Mouse (Mus musculus): ENCODE measurements at regions not wholly inside any gene's neighbourhood (a gene's known extent, or its start where the extent isn't known, plus 50 kb on each side); places are given as distances from the start of the nearest gene placed in this dataset.

DNA sequence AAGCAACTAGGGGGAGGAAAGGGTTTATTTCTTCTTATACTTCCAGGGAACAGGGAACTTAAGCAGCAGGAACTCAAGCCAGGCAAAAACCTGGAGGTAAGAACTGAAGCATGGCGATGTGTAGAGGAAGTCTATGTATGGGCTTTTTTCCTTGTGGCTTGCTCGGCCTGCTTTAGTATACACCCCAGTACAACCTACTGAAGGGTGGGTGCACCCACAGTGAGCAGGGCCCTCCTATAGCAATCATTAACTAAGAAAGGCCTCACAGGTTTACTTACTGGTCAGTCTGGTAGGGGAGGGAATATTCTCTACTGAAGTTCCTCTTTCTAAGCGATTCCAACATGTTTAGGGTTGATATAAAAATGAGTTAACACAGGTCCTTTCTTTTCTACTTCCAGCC, 197.9 kb downstream of the Rnd3 start:
- DNase-seq (ENCODE audit: low spot score in 2 of 2): no peak
- Histone ChIP-seq H3K4me3 (no peak overlapping the region), H3K27ac (no peak overlapping the region)
- no peak for TF ChIP-seq CTCF (conservative IDR thresholded peaks at IDR 0.05)

DNA sequence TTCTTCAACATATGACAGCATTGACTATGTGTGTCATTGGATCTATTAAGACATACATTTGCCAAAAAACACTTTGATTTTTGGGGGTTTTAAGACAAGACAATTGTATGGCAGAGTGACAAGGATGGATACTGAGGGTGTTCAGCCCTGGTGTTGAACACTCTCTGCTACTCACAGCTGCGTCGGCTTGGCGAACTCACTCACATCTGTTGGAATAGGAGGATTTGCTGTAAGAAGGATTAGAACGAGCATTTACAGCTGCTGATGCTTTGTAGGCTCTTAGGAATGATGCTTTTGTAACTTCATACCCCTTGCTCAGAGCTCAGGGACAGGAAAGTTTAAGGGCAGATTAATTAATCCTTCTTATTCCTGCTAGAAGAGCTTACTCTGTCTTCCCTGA, 199.2 kb downstream of the Rnd3 start:
- DNase-seq (ENCODE audit: low spot score in 2 of 2): no peak
- Histone ChIP-seq H3K4me3 (no peak overlapping the region), H3K27ac (no peak overlapping the region)
- TF ChIP-seq CTCF (conservative IDR thresholded peaks at IDR 0.05): no peak

DNA sequence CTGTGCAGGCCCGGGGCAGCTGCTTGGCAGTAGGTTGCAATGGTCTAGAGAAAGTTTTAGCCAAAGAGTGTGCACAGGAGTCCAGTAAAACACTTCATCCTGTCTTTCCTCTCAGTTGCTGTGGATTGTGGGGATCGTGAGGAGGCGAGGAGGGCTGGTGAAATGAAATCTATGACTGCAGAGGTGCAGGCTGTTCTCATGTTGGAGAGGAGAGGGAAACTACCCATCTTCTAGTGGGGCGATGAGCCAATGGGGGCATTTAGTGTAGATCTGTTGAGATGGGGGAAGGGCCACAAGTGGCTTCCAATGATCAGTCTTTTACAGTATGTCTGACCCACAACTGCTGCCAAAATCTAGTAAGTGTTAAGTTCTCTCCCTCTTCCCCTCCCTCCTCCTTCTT, 203.4 kb downstream of the Rnd3 start:
- no peak overlapping the region for H3K27ac ChIP-seq
- DNase-seq (ENCODE audit: low spot score in 2 of 2): no peak
- no peak for TF ChIP-seq CTCF (conservative IDR thresholded peaks at IDR 0.05)
- no peak overlapping the region for H3K4me3 ChIP-seq

GRCm38 (mm10) chr2:50943180-50943579, 205.7 kb downstream of the Rnd3 start:
- no peak for DNase-seq (ENCODE audit: low spot score in 2 of 2)
- Histone ChIP-seq H3K27ac (no peak overlapping the region), H3K4me3 (no peak overlapping the region)
- no peak for TF ChIP-seq CTCF (conservative IDR thresholded peaks at IDR 0.05)

GRCm38 (mm10) chr2:50942741-50943140, 206.2 kb downstream of the Rnd3 start:
- Histone ChIP-seq H3K27ac (no peak overlapping the region), H3K4me3 (no peak overlapping the region)
- no peak for TF ChIP-seq CTCF (conservative IDR thresholded peaks at IDR 0.05)
- DNase-seq (ENCODE audit: low spot score in 2 of 2): no peak

- TF ChIP-seq CTCF (conservative IDR thresholded peaks at IDR 0.05): no peak
- Histone ChIP-seq H3K27ac (no peak overlapping the region), H3K4me3 (no peak overlapping the region)
- no peak for DNase-seq (ENCODE audit: low spot score in 2 of 2)
These were observed 216.0 kb downstream of the Rnd3 start for GRCm38 (mm10) chr2:50932936-50933335.

GRCm38 (mm10) chr2:50921002-50921401, 227.9 kb downstream of the Rnd3 start:
- no peak for TF ChIP-seq CTCF (conservative IDR thresholded peaks at IDR 0.05)
- no peak overlapping the region for H3K4me3 ChIP-seq
- DNase-seq (ENCODE audit: low spot score in 2 of 2): no peak
- no peak overlapping the region for H3K27ac ChIP-seq

DNA sequence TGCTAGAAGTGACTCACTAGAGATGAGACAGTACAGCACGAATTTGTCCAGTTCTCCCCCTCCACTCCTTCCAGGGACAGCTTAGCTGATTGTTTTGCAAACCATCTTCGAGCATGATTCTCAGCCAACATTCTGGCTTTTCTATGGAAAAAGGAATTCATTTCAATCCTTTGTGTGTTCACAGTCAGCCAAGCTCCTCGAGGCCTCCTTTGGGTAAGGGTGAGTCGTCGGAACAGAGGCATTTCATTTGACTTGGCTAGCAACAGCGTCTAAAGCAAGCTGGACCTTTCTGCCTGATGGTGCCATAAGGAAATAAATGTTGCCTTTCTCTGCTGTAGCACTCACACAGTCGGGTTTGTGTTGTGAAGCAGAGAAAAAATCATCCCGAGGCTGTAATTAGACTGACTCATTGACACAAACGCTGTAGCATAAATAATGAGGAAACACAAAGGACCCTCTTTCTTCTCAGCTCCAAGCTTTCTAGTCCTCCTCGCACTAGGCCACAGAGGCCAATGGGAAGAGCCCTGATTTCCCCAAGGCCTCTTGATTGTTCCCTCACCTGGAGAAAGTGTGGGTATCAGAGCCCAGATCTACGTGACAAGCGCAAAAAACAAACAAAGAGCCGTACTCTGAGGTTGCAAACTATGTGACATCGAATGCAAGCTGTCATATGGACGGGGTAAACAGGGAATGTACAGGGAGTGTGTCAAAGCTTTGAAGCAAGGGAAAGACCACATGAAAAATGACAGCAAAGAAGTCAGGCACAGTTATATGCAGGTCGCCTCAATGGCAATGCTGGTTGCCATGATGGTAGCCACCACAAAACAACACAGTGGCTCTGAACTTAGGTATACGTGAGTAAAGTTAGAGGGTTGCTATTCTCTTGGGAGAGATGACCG, 232.3 kb downstream of the Rnd3 start:
- no peak overlapping the region for H3K4me3 ChIP-seq
- no peak overlapping the region for H3K27ac ChIP-seq
- TF ChIP-seq CTCF (conservative IDR thresholded peaks at IDR 0.05): no peak
- DNase-seq (ENCODE audit: low spot score in 2 of 2): peak in 1 of 2 experiments; percentile 4

DNA sequence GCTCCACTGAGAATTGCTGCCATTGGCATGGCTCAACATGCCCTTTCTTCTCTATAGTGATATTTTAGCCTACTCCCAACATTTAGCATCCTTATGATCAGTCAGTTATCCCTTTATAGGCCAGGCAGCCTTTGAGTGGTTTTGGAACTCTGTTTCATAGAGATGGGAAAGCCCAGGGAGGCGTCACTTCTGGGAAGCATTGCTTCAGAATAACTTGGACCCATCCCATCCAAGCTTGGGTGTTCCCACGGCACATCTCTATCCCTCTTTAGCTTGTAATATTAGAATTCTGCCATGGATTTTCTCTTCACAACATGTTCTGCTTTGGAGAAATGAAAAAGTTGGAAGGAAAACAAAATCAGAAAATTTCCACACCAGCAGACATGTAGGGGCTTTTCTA, 233.8 kb downstream of the Rnd3 start:
- DNase-seq (ENCODE audit: low spot score in 2 of 2): no peak
- H3K27ac ChIP-seq: no peak overlapping the region
- no peak overlapping the region for H3K4me3 ChIP-seq
- no peak for TF ChIP-seq CTCF (conservative IDR thresholded peaks at IDR 0.05)

GRCm38 (mm10) chr2:50914176-50914575, 234.7 kb downstream of the Rnd3 start:
- DNase-seq (ENCODE audit: low spot score in 2 of 2): no peak
- no peak for TF ChIP-seq CTCF (conservative IDR thresholded peaks at IDR 0.05)
- H3K4me3 ChIP-seq: no peak overlapping the region
- H3K27ac ChIP-seq: no peak overlapping the region

- no peak for DNase-seq (ENCODE audit: low spot score in 2 of 2)
- Histone ChIP-seq H3K4me3 (no peak overlapping the region), H3K27ac (no peak overlapping the region)
- no peak for TF ChIP-seq CTCF (conservative IDR thresholded peaks at IDR 0.05)
These were observed 240.1 kb downstream of the Rnd3 start for GRCm38 (mm10) chr2:50908762-50909161.

- TF ChIP-seq CTCF (conservative IDR thresholded peaks at IDR 0.05): no peak
- H3K4me3 ChIP-seq: no peak overlapping the region
- no peak for DNase-seq (ENCODE audit: low spot score in 2 of 2)
- H3K27ac ChIP-seq: 0 out of 2 replicates have a peak overlapping the region, but pooled peaks have one; percentile 36
These were observed 246.2 kb downstream of the Rnd3 start for GRCm38 (mm10) chr2:50902701-50903100.

- Histone ChIP-seq H3K27ac (0 out of 2 replicates have a peak overlapping the region, but pooled peaks have one; percentile 36), H3K4me3 (no peak overlapping the region)
- TF ChIP-seq CTCF (conservative IDR thresholded peaks at IDR 0.05): no peak
- no peak for DNase-seq (ENCODE audit: low spot score in 2 of 2)
These were observed 246.7 kb downstream of the Rnd3 start for GRCm38 (mm10) chr2:50902220-50902619.

DNA sequence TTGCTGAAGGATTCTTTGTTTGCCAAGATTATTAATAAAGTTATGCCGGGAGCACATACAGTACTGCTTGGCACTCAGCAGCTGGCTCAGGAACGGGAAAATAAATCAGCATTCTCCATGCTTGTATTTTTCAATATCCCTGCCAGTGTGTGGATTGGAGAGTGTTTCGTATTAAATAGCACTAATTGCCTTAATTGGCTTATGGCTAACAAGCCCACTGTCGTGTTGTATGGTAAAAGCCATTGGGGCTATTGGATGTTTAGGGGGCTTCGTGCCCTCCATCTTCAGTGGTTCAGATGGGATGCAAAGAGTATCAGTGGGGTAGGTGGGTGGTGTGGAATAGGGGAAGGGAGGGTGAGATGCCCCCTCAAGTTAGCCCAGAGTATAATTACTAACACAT, 259.9 kb downstream of the Rnd3 start:
- H3K4me3 ChIP-seq: no peak overlapping the region
- no peak overlapping the region for H3K27ac ChIP-seq
- DNase-seq (ENCODE audit: low spot score in 2 of 2): no peak
- no peak for TF ChIP-seq CTCF (conservative IDR thresholded peaks at IDR 0.05)

All from layer of hippocampus, adult 2 months (tissue).